Mouse (Mus musculus): ENCODE measurements around the gene Gm20388. TPM values are rescaled to one million over a fixed set of nuclear protein-coding genes. Genes with fewer than 3 reads are reported as not detected.
"Not testable (repeated sequence)": the region's sequence is repeated elsewhere in the genome, so short reads cannot be mapped to it uniquely, and the experiment has no call there.

Gene Gm20388
- polyA plus RNA-seq, 1 experiment, result 49.7 TPM

DNA sequence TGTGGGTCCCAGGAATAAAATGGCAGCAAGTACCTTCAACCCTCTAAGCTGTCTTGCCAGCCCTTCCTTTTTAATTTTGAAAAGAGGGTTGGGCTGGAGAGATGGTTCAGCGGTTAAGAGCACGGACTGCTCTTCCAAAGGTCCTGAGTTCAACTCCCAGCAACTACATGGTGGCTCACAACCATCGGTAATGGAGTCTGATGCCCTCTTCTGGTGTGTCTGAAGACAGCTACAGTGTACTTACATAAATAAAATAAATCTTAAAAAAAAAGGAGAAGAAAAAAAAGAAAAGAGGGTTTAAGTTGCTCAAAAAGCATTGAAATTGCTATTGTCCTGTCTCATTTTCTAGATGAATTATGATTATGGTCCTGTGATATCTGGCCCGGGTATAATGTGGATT, 3190.6 kb downstream of the Gm20388 start:
- Histone ChIP-seq H3K27ac (ENCODE audit: insufficient read depth, low read depth, low read length) (no peak overlapping the region), H3K27me3 (replicated peaks; ENCODE audit: control insufficient read depth, insufficient read depth, low read length) (no peaks in the 10 kb centered on the region), H3K4me3 (ENCODE audit: insufficient read depth, low read depth, low read length) (no peak overlapping the region), H3K4me1 (ENCODE audit: control insufficient read depth, insufficient read depth, low read length) (peaks cover 9% of the 10 kb centered on the region; the same call in 1 of the 2 replicates), H3K36me3 (ENCODE audit: control insufficient read depth, insufficient read depth, low read length) (peaks cover 6% of the 10 kb centered on the region; the same call in 1 of the 2 replicates)
- no peak for DNase-seq
- TF ChIP-seq POLR2A (IDR thresholded peaks at IDR 0.05; ENCODE audit: low read depth, low read length), result no peak
- no peak for TF ChIP-seq CTCF (conservative IDR thresholded peaks at IDR 0.05; ENCODE audit: insufficient read depth, insufficient read length, low read depth, low read length)
- 62% methylated on average over 4 of the region's 4 CpGs for WGBS

GRCm38 (mm10) chr8:123101735-123102685, 3191.4 kb downstream of the Gm20388 start, which contains the start of gene Rpl13:
Gene Rpl13 (plus strand): TSS chr8:123102350.
- Histone ChIP-seq H3K27ac (ENCODE audit: insufficient read depth, low read depth, low read length) (peak within 1 kb of the TSS; percentile 72), H3K4me3 (ENCODE audit: insufficient read depth, low read depth, low read length) (peak within 1 kb of the TSS; percentile 90), H3K4me1 (ENCODE audit: control insufficient read depth, insufficient read depth, low read length) (peaks cover 9% of the 10 kb centered on the region; the same call in 1 of the 2 replicates), H3K27me3 (replicated peaks; ENCODE audit: control insufficient read depth, insufficient read depth, low read length) (no peaks in the 10 kb centered on the region), H3K36me3 (ENCODE audit: control insufficient read depth, insufficient read depth, low read length) (peaks cover 6% of the 10 kb centered on the region; the same call in 1 of the 2 replicates)
- DNase-seq, result peak; percentile 99
- no peak for TF ChIP-seq CTCF (conservative IDR thresholded peaks at IDR 0.05; ENCODE audit: insufficient read depth, insufficient read length, low read depth, low read length)
- TF ChIP-seq POLR2A (IDR thresholded peaks at IDR 0.05; ENCODE audit: low read depth, low read length), result peak; percentile 94
- WGBS, result 2% methylated on average over 56 of the region's 56 CpGs

- under 1% methylated on average over 26 of the region's 26 CpGs for WGBS
These were observed 3192.2 kb downstream of the Gm20388 start for GRCm38 (mm10) chr8:123102855-123103254.

GRCm38 (mm10) chr8:123103285-123103684, 3192.6 kb downstream of the Gm20388 start:
- DNase-seq, result no peak
- 9% methylated on average over 15 of the region's 15 CpGs for WGBS
- no peak for TF ChIP-seq POLR2A (IDR thresholded peaks at IDR 0.05; ENCODE audit: low read depth, low read length)
- TF ChIP-seq CTCF (conservative IDR thresholded peaks at IDR 0.05; ENCODE audit: insufficient read depth, insufficient read length, low read depth, low read length), result no peak
- Histone ChIP-seq H3K4me1 (ENCODE audit: control insufficient read depth, insufficient read depth, low read length) (peaks cover 9% of the 10 kb centered on the region; the same call in 1 of the 2 replicates), H3K27me3 (replicated peaks; ENCODE audit: control insufficient read depth, insufficient read depth, low read length) (no peaks in the 10 kb centered on the region), H3K36me3 (ENCODE audit: control insufficient read depth, insufficient read depth, low read length) (peaks cover 6% of the 10 kb centered on the region; the same call in 1 of the 2 replicates), H3K27ac (ENCODE audit: insufficient read depth, low read depth, low read length) (no peak overlapping the region), H3K4me3 (ENCODE audit: insufficient read depth, low read depth, low read length) (peak overlapping the region; percentile 90)

More at GRCm38 (mm10) chr8:123102855-123103254, 3192.2 kb downstream of the Gm20388 start:
- not testable (repeated sequence) for H3K4me1 ChIP-seq (ENCODE audit: control insufficient read depth, insufficient read depth, low read length); H3K36me3 ChIP-seq (ENCODE audit: control insufficient read depth, insufficient read depth, low read length); DNase-seq; H3K27me3 ChIP-seq (replicated peaks; ENCODE audit: control insufficient read depth, insufficient read depth, low read length)
- Histone ChIP-seq H3K4me3 (ENCODE audit: insufficient read depth, low read depth, low read length) (peak overlapping the region; percentile 90), H3K27ac (ENCODE audit: insufficient read depth, low read depth, low read length) (peak overlapping the region; percentile 72; the same call in 1 of the 2 replicates)

GRCm38 (mm10) chr8:123104046-123104767, 3193.6 kb downstream of the Gm20388 start:
- H3K27ac ChIP-seq (ENCODE audit: insufficient read depth, low read depth, low read length), result no peak overlapping the region
- no peak overlapping the region for H3K4me3 ChIP-seq (ENCODE audit: insufficient read depth, low read depth, low read length)
- peaks cover 6% of the 10 kb centered on the region; the same call in 1 of the 2 replicates for H3K36me3 ChIP-seq (ENCODE audit: control insufficient read depth, insufficient read depth, low read length)
- no peaks in the 10 kb centered on the region for H3K27me3 ChIP-seq (replicated peaks; ENCODE audit: control insufficient read depth, insufficient read depth, low read length)
- 72% methylated on average over 6 of the region's 6 CpGs for WGBS
- DNase-seq, result no peak
- peaks cover 9% of the 10 kb centered on the region; the same call in 1 of the 2 replicates for H3K4me1 ChIP-seq (ENCODE audit: control insufficient read depth, insufficient read depth, low read length)
- TF ChIP-seq POLR2A (IDR thresholded peaks at IDR 0.05; ENCODE audit: low read depth, low read length), result no peak
- no peak for TF ChIP-seq CTCF (conservative IDR thresholded peaks at IDR 0.05; ENCODE audit: insufficient read depth, insufficient read length, low read depth, low read length)

- no peak overlapping the region for H3K27ac ChIP-seq (ENCODE audit: insufficient read depth, low read depth, low read length)
- no peak for TF ChIP-seq POLR2A (IDR thresholded peaks at IDR 0.05; ENCODE audit: low read depth, low read length)
- TF ChIP-seq CTCF (conservative IDR thresholded peaks at IDR 0.05; ENCODE audit: insufficient read depth, insufficient read length, low read depth, low read length), result no peak
- peak; percentile 59 for DNase-seq
These were observed 3195.1 kb downstream of the Gm20388 start for GRCm38 (mm10) chr8:123105553-123106326.

More at GRCm38 (mm10) chr8:123105553-123106326, 3195.1 kb downstream of the Gm20388 start:
- no peaks in the 10 kb centered on the region for H3K27me3 ChIP-seq (replicated peaks; ENCODE audit: control insufficient read depth, insufficient read depth, low read length)
- WGBS, result 75% methylated on average over 5 of the region's 5 CpGs
- H3K4me1 ChIP-seq (ENCODE audit: control insufficient read depth, insufficient read depth, low read length), result peaks cover 9% of the 10 kb centered on the region; the same call in 1 of the 2 replicates
- H3K4me3 ChIP-seq (ENCODE audit: insufficient read depth, low read depth, low read length), result no peak overlapping the region
- peaks cover 6% of the 10 kb centered on the region; the same call in 1 of the 2 replicates for H3K36me3 ChIP-seq (ENCODE audit: control insufficient read depth, insufficient read depth, low read length)

All from kidney, adult 2 months (tissue).